Mouse (Mus musculus) adipocyte (in vitro differentiated cells): ENCODE measurements around the gene Mrtfa.

Experiments used
- DNase-seq: peaks from one replicate; pipeline ENCODE4 v3.0.0-alpha.2; 2016; ENCODE audit warnings: low spot score

Mrtfa gene

DNA sequence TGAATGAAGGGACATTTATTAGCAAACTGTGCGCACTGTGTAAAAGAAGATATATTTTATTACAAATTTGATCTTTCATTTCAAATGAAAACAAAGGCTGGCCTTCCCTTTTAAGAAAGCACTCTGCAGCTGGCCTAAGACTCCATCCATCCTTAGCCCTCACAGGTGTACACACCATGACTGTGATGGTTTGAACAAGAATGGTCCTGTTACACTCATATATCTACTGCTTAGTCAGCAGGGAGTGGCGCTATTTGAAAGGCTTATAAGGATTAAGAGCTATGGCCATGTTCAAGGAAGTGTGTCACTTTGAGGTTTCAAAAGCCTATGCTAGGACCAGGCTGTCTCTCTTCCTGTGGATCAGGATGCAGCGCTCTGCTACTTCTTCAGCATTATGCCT is 122.8 kb downstream of the Mrtfa start:
- no peak for DNase-seq

DNA sequence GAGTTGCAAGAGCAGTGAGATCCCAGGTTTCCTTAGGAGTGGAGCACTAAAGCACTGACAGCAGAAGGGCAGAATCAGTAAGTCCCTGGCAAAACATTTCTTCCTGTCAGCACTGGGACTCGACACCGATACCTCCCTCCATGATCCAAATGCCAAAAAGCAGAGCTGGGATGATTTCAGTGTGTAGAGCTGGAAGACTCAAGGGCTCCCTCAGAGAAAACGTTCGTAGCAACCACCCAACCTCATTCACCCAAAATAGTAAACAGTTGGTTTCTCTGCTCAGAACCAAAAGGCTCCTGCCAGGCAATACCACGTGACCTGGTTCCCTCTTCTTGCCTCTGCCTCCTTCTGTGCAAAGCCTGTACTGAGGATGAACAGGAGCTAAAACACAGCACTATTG is 123.6 kb downstream of the Mrtfa start:
- no peak for DNase-seq

DNA sequence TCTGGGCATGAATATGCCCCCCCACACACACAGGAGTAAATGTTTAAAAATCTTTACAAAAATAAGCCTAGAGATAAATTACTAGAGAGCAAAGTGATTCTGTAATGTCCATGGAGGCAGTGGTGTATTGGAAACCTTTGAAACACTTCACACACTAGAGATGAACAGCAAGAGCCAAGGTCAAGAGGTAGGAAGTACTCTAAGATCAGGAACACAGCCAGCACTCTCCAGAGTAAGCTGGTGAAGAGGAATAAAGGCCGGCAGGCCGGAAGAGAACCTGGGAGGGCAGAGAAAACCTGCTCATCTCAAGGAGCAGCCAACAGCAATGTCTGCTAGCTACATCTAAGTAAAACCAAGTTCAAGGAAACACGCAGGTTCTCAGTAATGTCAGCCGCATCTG is 125.9 kb downstream of the Mrtfa start:
- no peak for DNase-seq

DNA sequence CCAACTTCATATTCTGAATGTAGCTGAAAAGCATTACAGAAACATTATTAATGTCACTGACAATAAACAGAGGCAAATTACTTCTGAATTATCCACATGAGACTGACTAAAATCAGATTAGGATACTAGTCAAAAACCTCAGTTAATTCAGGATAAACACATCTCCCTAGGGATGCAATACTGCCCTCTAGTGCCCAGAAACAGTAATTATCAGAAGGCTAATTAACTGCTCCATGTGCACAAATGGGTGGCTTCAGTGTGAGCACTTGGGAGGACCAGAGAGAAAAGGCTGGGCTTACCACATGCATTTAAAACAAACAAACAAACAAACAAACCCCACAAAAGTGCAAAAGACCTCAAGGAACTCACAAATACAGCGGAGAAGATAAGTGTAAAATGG is 126.4 kb downstream of the Mrtfa start:
- DNase-seq = peak; percentile 56

DNA sequence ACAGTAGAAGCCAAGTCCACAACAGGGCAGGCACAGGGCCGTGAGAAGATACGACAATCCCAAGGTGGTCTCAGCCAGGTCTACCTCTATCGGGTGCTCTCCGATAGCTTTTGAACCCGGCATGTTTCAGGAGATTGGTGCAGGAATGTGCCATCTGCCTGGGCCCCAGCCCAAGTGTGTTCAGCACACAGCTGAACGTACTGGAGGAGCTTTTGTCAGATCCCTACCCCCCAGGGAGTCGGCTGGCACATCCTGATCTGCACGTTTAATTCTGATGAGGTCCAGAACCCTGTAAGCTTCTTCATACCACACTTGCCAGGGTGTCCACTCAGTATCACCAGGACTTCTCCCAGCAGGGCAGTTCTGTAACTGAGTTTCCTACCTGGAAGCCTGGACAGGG is 127.9 kb downstream of the Mrtfa start:
- DNase-seq = no peak

DNA sequence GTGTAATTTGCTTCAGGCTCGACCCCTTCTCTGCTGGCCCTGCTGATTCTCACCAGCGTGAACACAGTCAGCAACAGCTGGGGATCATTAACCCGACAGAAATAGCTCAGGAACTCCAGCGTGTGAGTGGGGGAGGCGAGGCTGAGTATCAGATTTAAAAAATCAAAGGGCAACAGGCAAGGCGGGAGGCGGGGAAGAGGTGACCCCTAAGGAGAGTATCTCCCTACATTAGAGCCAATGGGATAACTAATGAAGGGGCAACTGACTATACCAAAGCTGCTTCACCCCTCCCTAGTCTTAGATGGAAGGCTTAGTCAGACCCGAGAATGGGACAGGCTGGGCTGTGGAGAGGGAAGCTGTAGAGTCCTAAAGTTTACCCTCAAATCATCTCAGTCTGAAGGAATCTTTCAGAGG is 128.4 kb downstream of the Mrtfa start:
- peak; percentile 7 for DNase-seq

DNA sequence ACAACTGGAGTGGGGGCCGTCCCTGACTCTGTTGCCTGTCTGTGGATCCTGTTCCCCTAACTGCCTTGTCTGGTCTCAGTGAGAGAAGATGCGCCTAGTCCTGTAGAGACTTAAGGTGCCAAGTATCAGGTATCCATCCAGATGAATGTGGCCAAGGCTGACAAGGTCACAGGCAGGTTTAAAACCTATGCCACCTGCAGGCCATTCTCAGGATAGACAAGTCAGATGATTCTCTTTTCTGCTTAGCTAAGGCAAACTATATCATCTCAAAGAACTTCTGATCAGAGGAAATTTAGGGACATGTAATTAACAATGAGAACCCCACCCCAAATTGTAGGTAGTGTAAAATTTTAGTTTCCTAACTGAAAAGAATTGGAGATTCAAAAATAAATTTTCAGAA is 129.6 kb downstream of the Mrtfa start:
- no peak for DNase-seq

DNA sequence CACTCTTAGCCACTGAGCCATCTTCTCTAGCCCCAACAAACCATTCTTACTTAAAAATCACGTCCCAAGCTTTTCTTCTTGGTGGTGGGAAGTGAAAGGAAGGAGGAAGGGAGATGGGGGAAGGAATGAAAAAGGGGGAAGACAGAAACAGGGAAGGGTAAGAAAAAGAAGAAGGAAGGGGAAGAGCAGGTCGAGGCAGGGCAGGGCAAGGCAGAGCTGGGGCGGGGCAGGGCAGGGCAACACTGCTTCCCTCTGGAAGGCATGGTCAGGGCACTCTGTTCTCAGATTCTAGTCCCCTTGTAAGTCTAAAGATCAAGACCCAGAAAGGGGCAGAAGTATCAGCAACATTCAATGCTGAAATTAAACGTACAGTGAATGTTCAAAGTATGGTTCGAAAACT is 132.8 kb downstream of the Mrtfa start:
- DNase-seq = no peak

DNA sequence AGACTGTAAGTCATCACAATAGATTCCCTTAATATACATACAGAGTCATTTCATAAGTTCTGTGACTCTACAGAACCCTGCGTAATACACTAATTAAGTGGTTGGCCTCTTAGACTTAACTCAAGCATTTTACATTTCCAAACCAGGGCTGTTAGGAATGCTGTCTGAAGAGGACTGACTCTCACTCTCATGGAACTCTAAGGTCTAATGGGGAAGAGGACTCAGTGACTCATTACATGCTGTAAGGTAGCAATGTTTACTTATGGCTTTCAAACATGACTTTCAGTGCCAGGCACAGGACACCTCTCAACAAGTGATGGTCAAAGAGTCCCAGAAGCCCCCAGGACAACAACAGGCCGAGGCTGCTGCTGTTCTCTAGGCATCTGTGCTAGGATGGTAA is 135.1 kb downstream of the Mrtfa start:
- no peak for DNase-seq

DNA sequence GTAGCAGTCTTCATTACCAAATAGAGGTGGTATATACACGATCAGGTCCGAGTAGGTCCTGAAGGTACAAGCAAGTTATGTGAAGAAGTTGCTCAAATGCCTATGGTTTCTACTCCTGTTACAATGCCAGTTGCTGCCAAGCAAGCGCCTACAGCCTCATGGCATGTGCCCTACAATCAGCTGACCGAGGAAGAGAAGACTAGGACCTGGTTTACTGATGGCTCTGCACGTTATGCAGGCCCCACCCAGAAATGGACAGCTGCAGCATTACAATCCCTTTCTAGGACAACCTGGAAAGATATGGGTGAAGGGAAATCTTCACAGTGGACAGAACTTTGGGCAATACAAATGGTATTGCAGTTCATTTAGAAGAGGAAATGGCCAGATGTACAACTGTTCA is 138.1 kb downstream of the Mrtfa start:
- DNase-seq = no peak

DNA sequence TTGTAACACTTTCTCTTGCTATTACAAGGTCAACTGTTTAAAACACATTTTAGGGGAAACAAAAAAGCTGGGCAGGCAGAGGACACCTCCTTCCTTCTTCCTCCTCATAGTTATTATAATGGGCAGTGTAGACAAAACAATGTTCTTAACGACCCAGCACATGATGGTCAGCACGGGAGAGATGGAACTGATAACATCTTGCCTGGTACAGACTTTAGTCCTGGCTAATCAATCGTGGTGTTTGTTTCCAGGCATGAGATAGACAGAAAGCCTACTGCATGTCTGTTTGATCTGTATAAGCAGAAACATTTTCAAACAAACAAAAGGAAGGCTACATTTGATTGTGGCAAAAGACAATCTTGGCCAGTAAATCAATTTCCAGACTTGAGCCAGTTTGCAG is 140.1 kb downstream of the Mrtfa start:
- DNase-seq = no peak

DNA sequence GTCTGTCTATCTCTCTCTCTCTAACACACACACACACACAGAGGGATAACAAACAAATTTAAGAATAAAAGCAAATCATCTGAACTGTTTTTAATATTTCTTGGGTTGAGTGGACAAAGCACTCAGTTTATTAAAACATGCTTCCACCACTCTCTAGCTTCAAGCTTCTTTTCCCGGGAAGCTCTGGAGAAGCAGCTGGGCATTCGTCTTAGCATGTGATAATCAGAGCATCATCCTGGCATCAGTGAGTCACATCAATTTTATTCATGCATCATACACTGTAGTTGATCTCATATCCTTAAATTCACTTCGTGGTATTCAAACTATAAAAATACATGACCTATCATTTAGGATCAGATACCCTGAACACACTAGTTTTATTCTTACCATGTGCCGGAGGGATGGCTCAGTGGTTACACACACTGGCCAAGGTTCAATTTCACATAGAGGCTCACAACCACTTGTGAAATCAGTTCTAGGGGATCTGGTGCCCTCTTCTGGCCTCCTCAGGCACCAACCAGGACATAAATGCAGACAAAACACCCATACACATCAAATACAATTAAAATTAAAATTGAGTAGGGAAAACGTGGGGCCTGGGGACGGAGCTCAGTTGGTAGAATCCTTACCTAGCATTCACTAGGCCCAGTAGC is 141.0 kb downstream of the Mrtfa start:
- peak; percentile 22 for DNase-seq

DNA sequence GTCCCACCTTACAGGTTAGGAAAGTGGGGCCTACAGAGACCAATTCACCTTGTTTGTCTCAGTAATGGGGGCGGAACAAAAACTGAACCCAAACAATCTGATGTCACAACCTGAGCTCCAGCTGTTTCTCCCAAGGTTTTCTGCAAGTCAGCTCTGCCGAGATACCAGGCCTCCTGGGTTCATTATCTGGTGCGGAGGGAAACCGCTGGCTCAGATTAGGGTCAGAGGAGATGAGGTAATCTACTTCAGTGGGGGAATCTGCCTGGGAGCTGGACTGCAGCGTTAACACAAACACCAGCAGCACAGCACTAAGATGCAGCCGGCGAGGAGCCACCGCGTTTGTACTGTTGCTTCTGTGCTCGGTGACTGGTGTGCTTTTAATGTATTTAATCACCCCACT is 143.1 kb downstream of the Mrtfa start:
- DNase-seq = no peak

DNA sequence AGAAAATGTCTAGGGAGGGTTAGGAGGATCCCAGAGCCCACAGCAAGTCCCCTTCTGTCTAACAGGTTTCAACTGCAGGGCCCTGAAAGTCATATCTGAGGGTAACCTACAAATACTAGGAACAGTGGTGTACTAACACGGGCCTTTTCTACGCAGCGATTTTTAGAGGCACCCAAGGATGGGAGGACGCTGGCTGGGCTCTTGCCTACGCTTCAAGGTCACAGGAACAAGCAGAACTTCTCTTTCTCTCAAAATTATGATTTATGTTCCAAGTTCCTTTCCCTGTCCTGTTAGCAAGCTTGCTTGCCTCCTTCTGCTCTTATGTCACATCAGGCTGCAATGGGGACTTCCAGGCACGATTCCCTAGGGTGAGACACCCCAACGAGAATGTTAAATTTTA is 144.5 kb downstream of the Mrtfa start:
- no peak for DNase-seq

DNA sequence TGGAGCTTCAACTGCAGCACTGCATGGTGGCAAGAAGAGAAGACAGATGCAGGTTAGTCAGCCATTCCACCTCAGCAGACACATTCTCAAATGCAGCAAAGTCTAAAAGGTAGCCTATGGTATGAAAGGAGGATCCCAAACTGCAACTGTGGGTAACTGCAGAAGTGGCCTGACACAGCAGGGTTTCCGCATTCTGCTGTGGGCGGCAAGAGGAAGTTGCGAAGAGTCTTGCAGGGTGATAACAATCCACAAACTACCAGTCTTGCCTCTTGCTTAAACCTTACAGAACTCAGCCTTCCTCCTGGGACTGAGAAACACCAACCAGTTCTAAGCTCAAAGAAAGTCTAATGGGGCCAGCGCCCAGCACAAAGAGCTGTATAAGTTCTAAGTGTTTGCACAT is 145.2 kb downstream of the Mrtfa start:
- DNase-seq = no peak

DNA sequence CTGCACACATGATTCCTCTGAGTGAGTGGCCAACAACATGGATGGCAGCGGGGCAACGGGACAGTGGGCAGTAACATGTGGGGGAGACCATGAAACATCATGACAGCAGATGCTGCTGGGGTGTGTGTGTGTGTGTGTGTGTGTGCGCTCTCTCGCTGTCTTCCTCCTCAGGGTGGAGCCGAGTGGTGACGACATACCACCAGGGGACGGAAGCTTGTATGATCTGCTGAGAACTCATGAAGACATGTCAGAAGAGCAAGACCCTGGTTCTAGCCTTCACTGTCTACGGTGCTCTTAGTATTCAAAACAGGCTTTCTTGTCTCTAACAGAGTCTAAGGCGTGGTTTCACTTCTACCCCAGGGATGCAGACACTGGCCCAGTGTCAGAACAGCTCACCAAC is 146.1 kb downstream of the Mrtfa start:
- DNase-seq = no peak

DNA sequence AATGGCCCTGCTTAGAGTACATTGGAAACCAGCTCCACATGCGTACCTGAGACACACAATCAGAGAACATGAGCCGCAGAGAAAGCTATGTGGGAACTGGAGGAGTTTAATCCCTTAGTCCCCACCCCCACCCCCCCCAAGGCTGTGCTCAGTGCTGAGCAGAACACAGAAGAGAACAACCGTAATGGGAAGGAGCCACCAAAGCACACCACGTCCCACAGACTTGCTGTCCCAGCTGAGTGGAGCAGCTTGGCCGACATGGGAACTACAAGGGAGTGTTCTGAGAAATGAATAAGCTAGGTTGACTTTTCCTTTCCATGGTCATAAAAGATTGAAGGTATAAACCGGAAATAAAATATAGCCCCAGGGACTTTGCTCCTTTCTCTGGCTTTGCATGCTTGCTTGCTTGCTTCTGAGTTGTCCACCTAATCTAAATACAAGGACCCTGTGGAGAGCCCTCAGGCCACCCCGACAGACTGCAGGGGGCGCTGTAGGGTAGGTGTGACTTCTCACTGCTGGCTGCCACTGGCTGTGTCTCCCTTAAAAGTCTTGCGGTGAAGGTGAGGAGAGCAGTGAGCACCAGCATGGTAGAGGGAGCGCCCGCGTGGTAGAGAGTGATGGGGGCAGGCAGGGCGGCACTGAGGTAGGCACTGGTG is 148.2 kb downstream of the Mrtfa start:
- DNase-seq = no peak

DNA sequence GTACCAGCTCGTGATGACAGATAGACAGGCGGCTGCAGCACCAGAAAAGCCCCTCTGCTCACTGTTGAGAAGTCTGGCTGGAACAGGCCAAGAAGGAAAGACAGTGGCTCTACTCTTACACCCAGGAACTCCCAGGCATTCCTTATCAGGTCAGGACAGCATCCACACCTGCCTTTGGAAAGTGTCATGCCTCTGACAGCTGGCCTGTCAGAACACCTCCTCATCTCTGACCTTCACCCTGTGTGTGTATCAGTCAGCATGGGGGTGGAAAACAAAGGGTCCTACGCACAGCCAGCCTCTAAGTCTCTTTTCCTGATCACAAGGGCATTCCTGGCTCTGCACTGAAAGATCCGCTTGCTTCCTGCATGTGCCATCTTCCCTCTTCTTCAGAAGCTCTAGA is 148.8 kb downstream of the Mrtfa start:
- no peak for DNase-seq

DNA sequence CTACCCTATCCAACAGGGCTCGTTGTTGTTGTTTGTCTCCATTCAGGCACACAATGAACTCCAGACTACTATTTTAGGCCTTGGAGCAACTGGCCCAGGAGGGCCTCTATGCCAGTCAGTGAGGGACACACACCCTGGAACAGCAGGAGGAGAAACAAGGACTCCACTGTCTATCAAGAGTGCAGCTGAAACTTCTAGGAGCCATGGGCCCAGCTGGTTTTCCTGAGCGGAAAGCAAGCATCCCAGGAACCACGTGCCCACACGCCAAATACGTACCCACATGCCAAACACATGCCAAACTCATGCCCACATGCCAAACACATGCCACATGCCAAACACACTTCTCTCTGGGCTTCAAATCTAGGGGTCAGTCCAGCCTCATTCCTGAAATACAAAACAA is 152.1 kb downstream of the Mrtfa start:
- DNase-seq = no peak

DNA sequence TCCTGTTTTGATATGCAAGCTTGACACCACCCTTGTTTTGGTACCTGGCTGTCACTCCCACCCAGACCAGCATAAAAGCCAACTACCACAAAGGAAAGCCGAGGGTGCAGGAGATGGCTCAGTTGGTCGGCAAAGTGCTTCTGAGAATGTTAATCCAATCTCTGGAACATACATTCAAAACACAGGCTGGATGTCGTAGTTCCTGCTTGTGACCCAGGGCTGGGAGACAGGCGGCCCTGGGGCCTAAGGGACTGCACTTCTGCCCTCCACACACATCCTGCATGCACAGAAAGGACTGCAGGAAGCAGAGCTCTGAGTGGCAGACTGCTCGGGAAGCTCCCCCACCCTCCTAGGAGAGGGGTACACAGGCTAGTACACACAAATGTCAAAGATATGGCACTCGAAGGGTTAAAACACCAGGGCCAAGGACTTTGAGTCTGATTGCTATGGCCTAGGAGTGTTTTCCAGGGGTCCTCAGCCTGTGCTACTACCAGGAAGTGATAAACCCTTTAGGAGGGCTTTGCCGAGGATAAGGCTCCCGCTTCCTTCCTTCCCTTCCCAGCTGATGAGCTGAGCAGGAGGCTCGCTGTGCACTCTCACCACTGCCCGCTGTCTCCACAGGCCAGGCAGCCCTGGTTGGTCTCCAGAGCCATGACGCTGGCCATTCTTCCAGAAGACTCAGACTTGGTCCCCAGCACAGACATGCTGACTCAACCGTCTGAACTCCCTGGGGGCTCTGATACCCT is 155.0 kb downstream of the Mrtfa start:
- DNase-seq = no peak

DNA sequence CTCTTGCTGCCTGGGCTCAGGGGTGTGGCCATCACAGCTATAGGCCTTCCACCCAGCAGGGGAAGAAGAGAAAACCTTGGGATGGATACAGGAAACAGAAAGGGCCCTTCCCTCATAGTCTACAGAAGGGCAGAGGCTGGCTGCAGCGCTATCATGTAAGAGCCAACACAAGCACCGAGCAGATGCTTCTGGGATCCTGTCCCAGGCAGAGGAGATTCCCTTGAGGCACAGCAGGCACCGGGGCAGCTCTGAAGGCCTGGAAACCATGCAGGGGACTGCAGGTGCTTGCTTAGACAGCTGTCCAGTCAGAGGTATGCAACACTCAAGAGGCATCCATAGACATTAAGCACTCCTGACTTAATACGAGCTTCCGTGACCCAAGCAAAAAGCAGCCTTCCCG is 156.4 kb downstream of the Mrtfa start:
- DNase-seq = peak; percentile 31

DNA sequence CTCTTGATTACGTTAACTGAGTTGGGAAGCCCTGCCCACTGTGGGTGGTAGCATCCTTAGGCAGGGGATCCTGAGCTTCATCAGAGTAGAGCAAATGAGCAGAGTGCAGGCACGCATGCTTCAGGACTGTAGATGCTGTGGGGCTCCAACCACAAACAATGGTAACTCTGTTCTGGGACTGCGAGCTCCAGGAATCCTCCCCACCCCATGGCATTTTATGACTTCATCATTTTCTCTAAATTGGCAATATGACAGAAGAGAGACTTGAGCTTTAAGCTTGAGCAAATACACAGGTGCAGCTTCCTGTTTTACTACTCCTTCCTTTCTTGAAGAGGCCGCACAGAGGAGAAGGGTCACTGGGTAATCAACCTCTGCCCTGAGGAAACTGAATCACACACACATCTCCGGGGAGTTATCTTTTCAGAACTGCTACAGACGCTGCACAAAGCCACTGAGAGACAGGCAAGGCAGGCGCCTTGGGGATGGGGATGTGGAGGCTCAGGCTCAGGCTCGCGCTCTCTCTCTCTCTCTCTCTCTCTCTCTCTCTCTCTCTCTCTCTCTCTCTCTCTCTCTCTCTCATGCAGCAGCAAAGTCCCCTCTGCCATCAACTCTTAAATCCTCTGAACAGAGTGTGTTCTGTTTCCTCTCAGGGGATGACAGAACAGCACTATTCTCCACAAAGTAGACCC is 157.5 kb downstream of the Mrtfa start:
- no peak for DNase-seq

DNA sequence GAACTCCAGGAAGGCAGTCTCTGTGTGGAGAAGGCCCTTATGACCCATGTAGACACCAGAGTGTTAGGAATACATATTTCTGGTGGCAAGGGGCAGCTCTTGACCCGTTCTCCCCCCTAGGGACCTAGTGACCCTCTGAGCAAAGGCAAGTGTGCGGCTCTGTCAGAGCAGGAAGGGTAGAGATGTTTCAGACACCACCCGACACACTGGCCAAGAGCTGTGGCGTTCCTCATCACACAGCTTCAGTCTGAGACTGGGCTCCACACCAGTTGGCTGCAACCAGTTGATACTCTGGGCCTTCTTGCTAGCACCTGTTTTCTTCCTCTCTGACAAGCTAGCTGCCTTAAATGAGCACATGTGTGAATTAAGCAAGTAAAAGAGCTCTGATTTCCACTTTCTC is 158.9 kb downstream of the Mrtfa start:
- no peak for DNase-seq
